Mouse (Mus musculus): ENCODE data around the gene B020004J07Rik.
"Not testable (repeated sequence)": the region's sequence is repeated elsewhere in the genome, so short reads cannot be mapped to it uniquely, and the experiment has no call there.

The B020004J07Rik gene

GRCm38 (mm10) chr4:101843923-101844322, at the start of gene B020004J07Rik:
Gene B020004J07Rik (minus strand): TSS chr4:101844023.
- DNase-seq, result not testable (repeated sequence)

GRCm38 (mm10) chr4:101889377-101889776, 45.6 kb upstream of the B020004J07Rik start:
- DNase-seq, result no peak

GRCm38 (mm10) chr4:101883641-101884040, 39.8 kb upstream of the B020004J07Rik start:
- DNase-seq, result no peak

- not testable (repeated sequence) for DNase-seq
Observed at GRCm38 (mm10) chr4:101875687-101876086, 31.9 kb upstream of the B020004J07Rik start.

GRCm38 (mm10) chr4:101872031-101872430, 28.2 kb upstream of the B020004J07Rik start:
- not testable (repeated sequence) for DNase-seq

GRCm38 (mm10) chr4:101862289-101862688, 18.5 kb upstream of the B020004J07Rik start:
- no peak for DNase-seq

GRCm38 (mm10) chr4:101860873-101861272, 17.1 kb upstream of the B020004J07Rik start:
- DNase-seq, result peak; percentile 13

GRCm38 (mm10) chr4:101850908-101851307, 7.1 kb upstream of the B020004J07Rik start:
- no peak for DNase-seq
